Mouse (Mus musculus) embryonic facial prominence, embryonic 13.5 days (tissue): Measurements from ENCODE around the gene Tlr2. TPM values are rescaled to one million over a fixed set of nuclear protein-coding genes. Genes with fewer than 3 reads are reported as not detected.
"Not testable (repeated sequence)": the region's sequence is repeated elsewhere in the genome, so short reads cannot be mapped to it uniquely, and the experiment has no call there.

ENCODE experiments used
- ATAC-seq: fragments of 200-750 bp; cut with Nextera tagmentation; 2 replicates; pipeline ENCODE4 v1.8.0; 2017; ENCODE audit warnings: low read depth; ENCODE audit not compliant: insufficient number of reproducible peaks, insufficient read depth, low FRiP score, low TSS enrichment
- H3K27ac ChIP-seq: fragments of 300-500 bp; sonication (generic); 2 replicates; pipeline ENCODE4 v1.5.1; 2015; ENCODE audit warnings: moderate library complexity, mild to moderate bottlenecking, inconsistent platforms
- H3K27me3 ChIP-seq: fragments of 300-500 bp; sonication (generic); 2 replicates; pipeline ENCODE4 v1.6.1; 2015; ENCODE audit warnings: mild to moderate bottlenecking, inconsistent platforms
- H3K36me3 ChIP-seq: fragments of 300-500 bp; sonication (generic); 2 replicates; pipeline ENCODE4 v1.6.1; 2015; ENCODE audit warnings: mild to moderate bottlenecking, inconsistent platforms
- H3K4me1 ChIP-seq: fragments of 300-500 bp; sonication (generic); 2 replicates; pipeline ENCODE4 v1.6.1; 2015; ENCODE audit warnings: inconsistent platforms
- H3K4me2 ChIP-seq: fragments of 300-500 bp; sonication (generic); 2 replicates; pipeline ENCODE4 v1.6.1; 2015; ENCODE audit warnings: moderate library complexity, mild to moderate bottlenecking, inconsistent platforms
- H3K4me3 ChIP-seq: fragments of 300-500 bp; sonication (generic); 2 replicates; pipeline ENCODE4 v1.5.1; 2015; ENCODE audit warnings: mild to moderate bottlenecking, inconsistent platforms
- H3K9ac ChIP-seq: fragments of 300-500 bp; sonication (generic); 2 replicates; pipeline ENCODE4 v1.6.1; 2015; ENCODE audit warnings: mild to moderate bottlenecking, inconsistent platforms
- H3K9me3 ChIP-seq: fragments of 300-500 bp; sonication (generic); 2 replicates; pipeline ENCODE4 v1.6.1; 2016; ENCODE audit warnings: inconsistent platforms
- WGBS: fragments of 180-500 bp; shearing (Covaris S2); methylation state at CpG from one replicate; pipeline ENCODE4 v1.1.7; 2015; ENCODE audit warnings: mixed read lengths; 5-methylcytosine and 5-hydroxymethylcytosine counted together
- polyA plus RNA-seq: library from polyadenylated mRNA; unstranded; fragments of >200 nt; fragmentation: Nextera tagmentation; extraction: Ambion mirVana; gene quantifications from 2 replicates; pipeline ENCODE4 v1.2.1, GENCODE M21; 2015

Tlr2 gene
- polyA plus RNA-seq, result 5.4 and 6.7 TPM in 2 replicates

- H3K9me3 ChIP-seq, result no peaks in the 10 kb centered on the region
- 0 out of 2 replicates have a peak, but pooled peaks cover 4% of the 10 kb centered on the region for H3K36me3 ChIP-seq
- under 1% methylated on average over 35 of the region's 35 CpGs for WGBS
- H3K4me2 ChIP-seq, result peak within 1 kb of the TSS; percentile 91
- H3K27me3 ChIP-seq, result peaks cover 10% of the 10 kb centered on the region
- no peak within 1 kb of the TSS; the same call in 1 of the 2 replicates for H3K27ac ChIP-seq
- H3K4me1 ChIP-seq, result peaks cover 17% of the 10 kb centered on the region
- peak within 1 kb of the TSS; percentile 72 for H3K4me3 ChIP-seq
- H3K9ac ChIP-seq, result peak within 1 kb of the TSS; percentile 84
- peak; percentile 84 for ATAC-seq
Observed at GRCm38 (mm10) chr3:83841095-83841850, at the start of gene Tlr2. Tlr2 (minus strand) TSS chr3:83841767.

- no peak for ATAC-seq
- H3K4me1 ChIP-seq, result no peaks in the 10 kb centered on the region
Observed at GRCm38 (mm10) chr3:83885163-83885562, 43.6 kb upstream of the Tlr2 start.

GRCm38 (mm10) chr3:83879261-83880050 lies 37.9 kb upstream of the Tlr2 start:
- not testable (repeated sequence) for H3K4me1 ChIP-seq, H3K4me3 ChIP-seq, H3K27me3 ChIP-seq, H3K36me3 ChIP-seq, H3K9me3 ChIP-seq, ATAC-seq, H3K27ac ChIP-seq, H3K9ac ChIP-seq, H3K4me2 ChIP-seq
- WGBS, result 85% methylated on average over 5 of the region's 5 CpGs

More at GRCm38 (mm10) chr3:83885163-83885562, 43.6 kb upstream of the Tlr2 start:
- WGBS, result 55% methylated on average over 2 of the region's 2 CpGs
- no peaks in the 10 kb centered on the region for H3K27me3 ChIP-seq
- H3K36me3 ChIP-seq, result no peaks in the 10 kb centered on the region
- no peak overlapping the region for H3K4me2 ChIP-seq
- H3K4me3 ChIP-seq, result no peak overlapping the region
- H3K9ac ChIP-seq, result no peak overlapping the region
- no peak overlapping the region for H3K27ac ChIP-seq
- no peaks in the 10 kb centered on the region for H3K9me3 ChIP-seq

- no peaks in the 10 kb centered on the region for H3K4me1 ChIP-seq
- no peaks in the 10 kb centered on the region for H3K36me3 ChIP-seq
- no peak overlapping the region for H3K9ac ChIP-seq
- no peak overlapping the region for H3K4me2 ChIP-seq
- no peak overlapping the region for H3K27ac ChIP-seq
- H3K4me3 ChIP-seq, result no peak overlapping the region
- WGBS, result 87% methylated on average over 4 of the region's 4 CpGs
- no peak for ATAC-seq
- H3K27me3 ChIP-seq, result no peaks in the 10 kb centered on the region
- H3K9me3 ChIP-seq, result peaks cover 4% of the 10 kb centered on the region; the same call in 1 of the 2 replicates
Observed at GRCm38 (mm10) chr3:83878801-83879200, 37.2 kb upstream of the Tlr2 start.

GRCm38 (mm10) chr3:83876299-83876698 lies 34.7 kb upstream of the Tlr2 start:
- no peaks in the 10 kb centered on the region for H3K36me3 ChIP-seq
- no peak overlapping the region for H3K27ac ChIP-seq
- no peak overlapping the region for H3K4me2 ChIP-seq
- no peaks in the 10 kb centered on the region for H3K27me3 ChIP-seq
- H3K9ac ChIP-seq, result no peak overlapping the region
- no peaks in the 10 kb centered on the region for H3K4me1 ChIP-seq
- WGBS, result 69% methylated on average over 4 of the region's 4 CpGs
- ATAC-seq, result no peak
- peaks cover 4% of the 10 kb centered on the region; the same call in 1 of the 2 replicates for H3K9me3 ChIP-seq
- no peak overlapping the region for H3K4me3 ChIP-seq

GRCm38 (mm10) chr3:83875078-83875477 lies 33.5 kb upstream of the Tlr2 start:
- H3K9ac ChIP-seq, H3K4me1 ChIP-seq, H3K27ac ChIP-seq, H3K4me3 ChIP-seq, ATAC-seq, H3K27me3 ChIP-seq, H3K36me3 ChIP-seq, H3K9me3 ChIP-seq, H3K4me2 ChIP-seq: not testable (repeated sequence)
- WGBS, result 80% methylated on average over 2 of the region's 2 CpGs

GRCm38 (mm10) chr3:83872853-83873252 lies 31.3 kb upstream of the Tlr2 start:
- H3K27ac ChIP-seq, H3K4me1 ChIP-seq, H3K36me3 ChIP-seq, ATAC-seq, H3K4me3 ChIP-seq, H3K9me3 ChIP-seq, H3K27me3 ChIP-seq, H3K4me2 ChIP-seq, H3K9ac ChIP-seq: not testable (repeated sequence)
- WGBS, result 89% methylated on average over 2 of the region's 2 CpGs

GRCm38 (mm10) chr3:83871962-83872361 lies 30.4 kb upstream of the Tlr2 start:
- not testable (repeated sequence) for ATAC-seq, H3K4me3 ChIP-seq, H3K4me2 ChIP-seq, H3K27me3 ChIP-seq, H3K36me3 ChIP-seq, H3K9me3 ChIP-seq, H3K9ac ChIP-seq, H3K27ac ChIP-seq, H3K4me1 ChIP-seq
- 92% methylated on average over 4 of the region's 4 CpGs for WGBS

GRCm38 (mm10) chr3:83871559-83871958 lies 30.0 kb upstream of the Tlr2 start:
- WGBS, result 92% methylated on average over 7 of the region's 7 CpGs
- not testable (repeated sequence) for H3K27ac ChIP-seq, H3K9me3 ChIP-seq, H3K9ac ChIP-seq, H3K36me3 ChIP-seq, ATAC-seq, H3K4me1 ChIP-seq, H3K4me3 ChIP-seq, H3K4me2 ChIP-seq, H3K27me3 ChIP-seq

GRCm38 (mm10) chr3:83869776-83870175 lies 28.2 kb upstream of the Tlr2 start:
- Histone ChIP-seq H3K27ac (no peak overlapping the region), H3K4me2 (no peak overlapping the region), H3K36me3 (no peaks in the 10 kb centered on the region), H3K4me3 (no peak overlapping the region), H3K9ac (no peak overlapping the region), H3K4me1 (0 out of 2 replicates have a peak, but pooled peaks cover under 1% of the 10 kb centered on the region), H3K27me3 (no peaks in the 10 kb centered on the region), H3K9me3 (no peaks in the 10 kb centered on the region)
- 95% methylated on average over 2 of the region's 2 CpGs for WGBS
- no peak for ATAC-seq

- H3K9me3 ChIP-seq, H3K27ac ChIP-seq, H3K9ac ChIP-seq, ATAC-seq, H3K4me2 ChIP-seq, H3K36me3 ChIP-seq, H3K4me3 ChIP-seq, H3K27me3 ChIP-seq: not testable (repeated sequence)
- peaks cover 14% of the 10 kb centered on the region for H3K4me1 ChIP-seq
Observed at GRCm38 (mm10) chr3:83867026-83867425, 25.5 kb upstream of the Tlr2 start.

- no peak overlapping the region for H3K27ac ChIP-seq
Observed at GRCm38 (mm10) chr3:83865216-83865615, 23.6 kb upstream of the Tlr2 start.

More at GRCm38 (mm10) chr3:83865216-83865615, 23.6 kb upstream of the Tlr2 start:
- no peaks in the 10 kb centered on the region for H3K36me3 ChIP-seq
- H3K4me1 ChIP-seq, result peaks cover 14% of the 10 kb centered on the region
- H3K4me3 ChIP-seq, result no peak overlapping the region
- H3K27me3 ChIP-seq, result no peaks in the 10 kb centered on the region
- no peaks in the 10 kb centered on the region for H3K9me3 ChIP-seq
- H3K4me2 ChIP-seq, result no peak overlapping the region
- H3K9ac ChIP-seq, result no peak overlapping the region
- ATAC-seq, result no peak
- 85% methylated on average over 2 of the region's 2 CpGs for WGBS
